Mouse (Mus musculus) heart, adult 2 months (tissue): Measurements from ENCODE around the gene Fbxl22.

Source experiments
- CTCF ChIP-seq: fragments of 200-600 bp; IDR thresholded peaks from 2 replicates; pipeline ENCODE4 v1.8.1; 2022; ENCODE audit warnings: antibody characterized with exemption, mild to moderate bottlenecking, moderate library complexity
- EP300 ChIP-seq: fragments of 200-500 bp; IDR thresholded peaks from 2 replicates; pipeline ENCODE4 v1.6.1; 2011; ENCODE audit warnings: low read depth, low read length, control low read depth; ENCODE audit not compliant: insufficient read depth
- POLR2A ChIP-seq: fragments of 200-500 bp; IDR thresholded peaks from 2 replicates; pipeline ENCODE4 v1.6.1; 2011; ENCODE audit warnings: mild to moderate bottlenecking, low read depth, low read length, control low read depth; ENCODE audit not compliant: insufficient read depth

GRCm38 (mm10) chr9:66518251-66518650, 3.9 kb upstream of the Fbxl22 start:
- TF ChIP-seq CTCF = no peak
- TF ChIP-seq POLR2A = no peak
- no peak for TF ChIP-seq EP300
